Mouse (Mus musculus) adrenal gland, postnatal 0 days (tissue): Measurements from ENCODE around the gene Ube2e3. TPM values are rescaled to one million over a fixed set of nuclear protein-coding genes. Genes with fewer than 3 reads are reported as not detected.

Source experiments
- polyA plus RNA-seq: library from polyadenylated mRNA; unstranded; fragments of >200 nt; fragmentation: Nextera tagmentation; extraction: Ambion mirVana; gene quantifications from 2 replicates; pipeline ENCODE4 v1.2.1, GENCODE M21; 2015

Gene Ube2e3
- polyA plus RNA-seq, result 80.9 and 95.5 TPM in 2 replicates

GRCm38 (mm10) chr2:78867726-78868510 is at the start of gene Ube2e3:
Ube2e3 (plus strand) TSS chr2:78868124.

